Mouse (Mus musculus) thymus, adult 2 months (tissue): ENCODE data around the gene Tmem189. TPM values are rescaled to one million over a fixed set of nuclear protein-coding genes. Genes with fewer than 3 reads are reported as not detected.

ENCODE experiments used
- DNase-seq: peaks from one replicate; pipeline ENCODE4 v3.0.0; 2021
- H3K27ac ChIP-seq: fragments of 200-500 bp; 2 replicates; pipeline ENCODE4 v1.5.1; 2012; ENCODE audit warnings: low read length, control low read depth; ENCODE audit not compliant: control insufficient read depth, insufficient read depth
- H3K27me3 ChIP-seq: fragments of 200-500 bp; 2 replicates; pipeline ENCODE4 v1.6.1; 2012; ENCODE audit warnings: mild to moderate bottlenecking, low read length, moderate library complexity, mixed read lengths; ENCODE audit not compliant: control insufficient read depth, insufficient read depth
- H3K36me3 ChIP-seq: fragments of 200-500 bp; 2 replicates; pipeline ENCODE4 v1.6.1; 2012; ENCODE audit warnings: mild to moderate bottlenecking, low read length, moderate library complexity; ENCODE audit not compliant: control insufficient read depth, insufficient read depth
- H3K4me1 ChIP-seq: fragments of 200-500 bp; replicated peaks from 2 replicates; pipeline ENCODE4 v1.6.1; 2012; ENCODE audit warnings: low read length; ENCODE audit not compliant: control insufficient read depth, insufficient read depth
- H3K4me3 ChIP-seq: fragments of 200-500 bp; 2 replicates; pipeline ENCODE4 v1.5.1; 2012; ENCODE audit warnings: mild to moderate bottlenecking, low read length, control low read depth, moderate library complexity; ENCODE audit not compliant: control insufficient read depth, insufficient read depth
- CTCF ChIP-seq: fragments of 200-500 bp; IDR thresholded peaks from 2 replicates; pipeline ENCODE4 v1.5.1; 2012; ENCODE audit warnings: mild to moderate bottlenecking, control low read depth, low read length, moderate library complexity, borderline replicate concordance; ENCODE audit not compliant: control insufficient read depth, poor library complexity, insufficient read depth; ENCODE audit errors: extremely low read depth
- POLR2A ChIP-seq: fragments of 200-500 bp; IDR thresholded peaks from 2 replicates; pipeline ENCODE4 v1.6.1; 2012; ENCODE audit warnings: mild to moderate bottlenecking, low read length, control low read depth, moderate library complexity; ENCODE audit not compliant: control insufficient read depth, poor library complexity, insufficient read depth; ENCODE audit errors: extremely low read depth
- WGBS: fragments of 180-500 bp; shearing (Covaris S2); methylation state at CpG from one replicate; pipeline ENCODE4 v1.1.7; 2018; 5-methylcytosine and 5-hydroxymethylcytosine counted together
- polyA plus RNA-seq: library from polyadenylated mRNA; depleted of rRNA; stranded (reverse); fragments of >200 nt; gene quantifications from 2 replicates; pipeline ENCODE4 v1.2.3, GENCODE M21; 2012

Tmem189 gene
- polyA plus RNA-seq, 1 experiment: 209 TPM

DNA sequence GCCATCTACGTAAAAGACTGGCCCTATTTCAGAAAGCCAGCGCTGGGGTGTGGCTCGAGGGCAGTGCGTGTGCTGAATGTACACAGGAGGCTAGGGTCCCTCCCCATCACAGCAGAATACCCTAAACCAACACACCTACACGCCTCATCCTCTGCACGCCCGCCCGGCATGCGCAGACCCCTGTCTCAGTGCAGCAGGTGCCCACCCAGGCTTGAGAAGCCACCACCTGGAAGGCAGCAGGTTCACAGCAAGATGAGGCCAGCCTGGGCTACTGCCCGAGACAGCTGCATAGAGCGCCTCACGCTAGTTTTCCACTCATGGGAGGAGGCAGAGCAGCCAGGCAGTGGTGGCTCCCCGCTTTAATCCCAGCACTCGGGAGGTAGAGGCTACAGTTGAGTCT lies 77.5 kb downstream of the Tmem189 start:
- H3K27me3 ChIP-seq: no peaks in the 10 kb centered on the region
- no peak for DNase-seq
- no peak overlapping the region for H3K4me3 ChIP-seq
- no peak for TF ChIP-seq POLR2A
- TF ChIP-seq CTCF: no peak
- no peak overlapping the region for H3K27ac ChIP-seq
- 97% methylated on average over 14 of the region's 14 CpGs for WGBS
- H3K36me3 ChIP-seq: peaks cover 35% of the 10 kb centered on the region
- H3K4me1 ChIP-seq: no peaks in the 10 kb centered on the region

DNA sequence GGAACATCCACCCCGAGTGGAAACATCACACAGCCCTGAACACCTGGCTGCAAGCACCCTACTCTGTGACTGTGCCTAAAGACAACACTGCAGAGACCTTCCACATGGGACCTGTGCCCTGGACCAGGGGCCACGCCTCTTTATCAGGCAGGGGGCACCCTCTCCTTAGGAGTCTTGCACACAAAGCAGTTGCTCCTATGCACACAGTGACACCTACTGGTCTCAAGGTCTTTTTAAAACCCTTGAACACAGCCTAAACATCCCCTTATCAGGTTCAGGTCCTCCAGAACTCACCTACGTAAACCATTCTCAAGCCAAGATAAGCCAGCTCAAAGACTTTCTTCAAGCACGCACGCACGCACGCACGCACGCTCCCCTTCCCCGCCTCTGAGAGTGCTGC lies 78.3 kb downstream of the Tmem189 start:
- no peak for DNase-seq
- H3K4me1 ChIP-seq: no peaks in the 10 kb centered on the region
- no peak overlapping the region for H3K4me3 ChIP-seq
- no peak overlapping the region for H3K27ac ChIP-seq
- H3K36me3 ChIP-seq: peaks cover 27% of the 10 kb centered on the region
- H3K27me3 ChIP-seq: no peaks in the 10 kb centered on the region
- TF ChIP-seq CTCF: no peak
- no peak for TF ChIP-seq POLR2A
- 94% methylated on average over 10 of the region's 10 CpGs for WGBS

DNA sequence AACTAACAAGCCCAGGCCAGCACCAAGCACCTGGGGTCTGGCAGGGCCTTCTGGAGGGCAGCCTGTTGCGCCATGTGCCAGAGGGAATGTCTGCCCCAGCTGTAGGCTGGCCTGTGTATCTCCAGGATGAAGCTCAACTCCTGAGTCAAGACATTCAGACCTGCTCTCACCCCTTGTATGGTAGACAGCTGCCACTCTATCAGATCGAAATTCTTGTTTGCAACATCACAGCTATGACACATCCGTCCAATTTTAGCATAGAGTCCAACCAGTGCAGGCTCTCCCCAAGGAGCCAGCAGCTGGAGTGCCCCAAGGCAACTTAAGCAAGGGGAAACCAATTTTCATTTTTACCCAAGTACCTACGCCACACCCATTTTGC lies 82.9 kb downstream of the Tmem189 start:
- Histone ChIP-seq H3K4me1 (no peaks in the 10 kb centered on the region), H3K36me3 (peaks cover 13% of the 10 kb centered on the region), H3K27ac (no peak overlapping the region), H3K4me3 (no peak overlapping the region), H3K27me3 (no peaks in the 10 kb centered on the region)
- 92% methylated on average over 4 of the region's 4 CpGs for WGBS
- no peak for DNase-seq
- TF ChIP-seq CTCF (no peak), POLR2A (no peak)

DNA sequence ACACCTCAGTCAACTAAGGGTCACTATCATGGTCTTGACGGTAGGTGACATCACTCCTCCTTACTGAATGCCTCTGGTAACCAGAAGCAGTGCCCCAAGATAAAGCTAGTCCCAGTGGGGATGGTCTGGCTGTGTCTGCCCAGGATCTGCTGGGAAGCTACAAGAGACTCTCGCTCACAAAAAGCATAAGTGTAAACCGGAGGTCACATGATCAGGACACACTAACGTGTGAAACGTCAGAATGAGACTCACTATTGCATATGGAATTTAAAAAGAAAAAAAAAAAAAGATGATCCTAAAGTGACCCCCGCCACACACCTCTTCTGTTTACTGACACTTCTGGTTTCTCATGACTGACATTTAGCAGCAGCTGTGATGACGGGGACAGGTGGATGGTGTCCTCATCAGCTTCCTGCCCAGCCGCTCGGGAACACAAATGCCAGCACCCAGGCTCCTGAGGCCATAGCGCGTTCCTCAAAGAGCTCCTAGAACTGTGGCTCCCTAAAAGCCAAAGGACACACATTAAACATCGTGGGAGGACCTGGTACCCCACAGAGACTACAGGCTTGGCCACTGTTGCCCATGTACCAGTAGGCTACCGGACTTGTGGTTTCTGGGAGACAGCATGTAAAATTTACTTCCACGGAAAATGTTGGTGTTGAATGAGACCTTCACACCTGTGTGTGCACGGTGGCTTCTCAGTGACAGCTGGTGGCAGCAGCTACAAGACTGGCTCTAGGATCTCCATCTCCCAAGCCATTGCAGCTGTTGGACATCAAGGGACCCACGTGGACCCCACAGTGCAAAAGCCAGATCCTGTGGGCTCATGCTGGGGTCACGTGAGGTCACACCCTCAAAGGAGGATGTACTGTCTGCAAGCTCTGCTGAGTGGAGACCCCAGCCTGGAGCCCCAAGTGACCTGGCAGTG lies 83.5 kb downstream of the Tmem189 start:
- TF ChIP-seq CTCF (no peak), POLR2A (no peak)
- whole genome bisulfite sequencing: 86% methylated on average over 17 of the region's 17 CpGs
- H3K4me1 ChIP-seq: no peaks in the 10 kb centered on the region
- no peak overlapping the region for H3K27ac ChIP-seq
- no peak overlapping the region for H3K4me3 ChIP-seq
- H3K27me3 ChIP-seq: no peaks in the 10 kb centered on the region
- no peak for DNase-seq
- peaks cover 13% of the 10 kb centered on the region for H3K36me3 ChIP-seq

DNA sequence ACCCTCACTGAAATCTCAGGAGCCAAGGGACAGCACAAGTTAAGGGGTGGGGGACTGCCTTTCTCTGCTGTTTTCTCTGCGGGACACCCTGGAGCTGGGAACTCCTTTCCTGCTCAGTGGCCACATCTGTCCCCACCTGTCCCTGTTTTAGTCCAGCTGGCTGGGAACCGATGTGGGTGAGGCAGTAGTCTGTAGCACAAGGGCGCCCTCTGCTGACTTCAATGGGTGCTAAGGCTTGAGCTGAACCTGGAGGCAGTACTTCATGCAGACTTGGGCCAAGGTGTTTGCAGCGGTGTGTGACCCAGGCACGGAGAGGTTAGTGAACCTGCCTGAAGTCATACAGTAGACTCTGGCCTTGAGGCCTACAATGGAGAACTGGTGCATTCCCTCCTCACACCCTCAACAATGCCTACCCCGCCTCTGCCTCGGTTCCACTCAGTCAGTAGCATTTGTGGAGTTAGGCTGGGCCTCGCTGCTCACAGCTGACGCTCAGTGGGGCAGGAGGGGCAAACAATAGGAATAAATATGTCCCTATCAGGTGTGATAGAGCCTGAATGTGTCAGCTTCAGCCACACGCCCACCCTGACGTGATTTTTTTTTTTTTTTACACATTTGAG lies 84.3 kb downstream of the Tmem189 start:
- Histone ChIP-seq H3K27ac (no peak overlapping the region), H3K4me3 (no peak overlapping the region), H3K27me3 (no peaks in the 10 kb centered on the region), H3K4me1 (no peaks in the 10 kb centered on the region), H3K36me3 (peaks cover 13% of the 10 kb centered on the region)
- 57% methylated on average over 11 of the region's 11 CpGs for WGBS
- TF ChIP-seq CTCF (peak; percentile 92), POLR2A (no peak)
- peak; percentile 85 for DNase-seq

DNA sequence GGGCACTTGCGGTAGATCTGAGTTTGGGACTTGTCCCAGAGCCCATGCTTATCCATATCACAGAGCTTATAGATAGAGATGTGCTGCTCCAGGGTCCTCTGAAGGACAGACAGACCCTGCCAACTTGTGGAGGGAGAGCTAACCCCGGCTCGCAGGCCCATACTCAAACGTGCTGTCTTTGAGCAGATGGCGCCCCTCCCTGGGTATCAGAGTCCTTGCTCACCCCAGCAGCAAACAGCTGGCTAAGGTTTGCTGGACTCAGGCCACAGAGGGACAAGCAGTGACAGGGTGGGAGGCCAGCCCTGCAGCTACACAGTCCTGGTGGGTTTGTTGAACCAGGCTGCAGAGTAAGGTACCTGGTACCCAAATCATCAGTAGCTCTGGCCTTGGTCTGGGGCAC lies 86.6 kb downstream of the Tmem189 start:
- Histone ChIP-seq H3K27ac (no peak overlapping the region), H3K36me3 (no peaks in the 10 kb centered on the region), H3K27me3 (no peaks in the 10 kb centered on the region), H3K4me1 (no peaks in the 10 kb centered on the region), H3K4me3 (no peak overlapping the region)
- TF ChIP-seq POLR2A (no peak), CTCF (no peak)
- 91% methylated on average over 5 of the region's 5 CpGs for WGBS
- DNase-seq: no peak
